Mouse (Mus musculus) hindbrain, embryonic 13.5 days (tissue): ENCODE measurements at regions not wholly inside any gene's neighbourhood (a gene's known extent, or its start where the extent isn't known, plus 50 kb on each side); places are given as distances from the start of the nearest gene placed in this dataset.
A peak's percentile ranks its signal among the peaks of the same experiment; 100 is the strongest.
"Not testable (repeated sequence)": the region's sequence is repeated elsewhere in the genome, so short reads cannot be mapped to it uniquely, and the experiment has no call there.

Experiments used
- ATAC-seq: fragments of 200-750 bp; cut with Nextera tagmentation; 2 replicates; pipeline ENCODE4 v1.8.0; 2017; ENCODE audit warnings: moderate TSS enrichment; ENCODE audit not compliant: low FRiP score
- H3K27ac ChIP-seq: fragments of 300-500 bp; sonication (generic); 2 replicates; pipeline ENCODE4 v1.5.1; 2015; ENCODE audit warnings: inconsistent platforms, mild to moderate bottlenecking, moderate library complexity
- H3K27me3 ChIP-seq: fragments of 300-500 bp; sonication (generic); 2 replicates; pipeline ENCODE4 v1.6.1; 2015; ENCODE audit warnings: mild to moderate bottlenecking, inconsistent platforms
- H3K36me3 ChIP-seq: fragments of 300-500 bp; sonication (generic); 2 replicates; pipeline ENCODE4 v1.6.1; 2015; ENCODE audit warnings: mild to moderate bottlenecking, inconsistent platforms
- H3K4me1 ChIP-seq: fragments of 300-500 bp; sonication (generic); replicated peaks from 2 replicates; pipeline ENCODE4 v1.6.1; 2015; ENCODE audit warnings: inconsistent platforms
- H3K4me2 ChIP-seq: fragments of 300-500 bp; sonication (generic); 2 replicates; pipeline ENCODE4 v1.6.1; 2015; ENCODE audit warnings: inconsistent platforms, mild to moderate bottlenecking, moderate library complexity
- H3K4me3 ChIP-seq: fragments of 300-500 bp; sonication (generic); 2 replicates; pipeline ENCODE4 v1.5.1; 2015; ENCODE audit warnings: mild to moderate bottlenecking, inconsistent platforms
- H3K9ac ChIP-seq: fragments of 300-500 bp; sonication (generic); 2 replicates; pipeline ENCODE4 v1.6.1; 2015; ENCODE audit warnings: mild to moderate bottlenecking, inconsistent platforms
- H3K9me3 ChIP-seq: fragments of 300-500 bp; sonication (generic); 2 replicates; pipeline ENCODE4 v1.6.1; 2016; ENCODE audit warnings: inconsistent platforms
- WGBS: fragments of 180-500 bp; shearing (Covaris S2); methylation state at CpG from one replicate; pipeline ENCODE4 v1.1.7; 2015; 5-methylcytosine and 5-hydroxymethylcytosine counted together

- 91% methylated on average over 1 of the region's 1 CpGs for WGBS
- Histone ChIP-seq H3K27ac (no peak overlapping the region), H3K27me3 (no peaks in the 10 kb centered on the region)
These were observed 227.4 kb downstream of the 4931408C20Rik start for GRCm38 (mm10) chr1:26459892-26460291.

GRCm38 (mm10) chr1:26426383-26426782 lies 260.9 kb downstream of the 4931408C20Rik start:
- Histone ChIP-seq H3K4me3 (no peak overlapping the region), H3K4me2 (no peak overlapping the region), H3K9me3 (no peaks in the 10 kb centered on the region), H3K4me1 (no peaks in the 10 kb centered on the region), H3K36me3 (no peaks in the 10 kb centered on the region), H3K9ac (no peak overlapping the region), H3K27ac (no peak overlapping the region), H3K27me3 (no peaks in the 10 kb centered on the region)
- no peak for ATAC-seq
- 84% methylated on average over 5 of the region's 5 CpGs for WGBS

More at GRCm38 (mm10) chr1:26459892-26460291, 227.4 kb downstream of the 4931408C20Rik start:
- H3K4me1 ChIP-seq, result no peaks in the 10 kb centered on the region
- no peak overlapping the region for H3K9ac ChIP-seq
- H3K4me3 ChIP-seq, result no peak overlapping the region
- no peak overlapping the region for H3K4me2 ChIP-seq
- ATAC-seq, result no peak
- no peaks in the 10 kb centered on the region for H3K9me3 ChIP-seq
- H3K36me3 ChIP-seq, result no peaks in the 10 kb centered on the region

GRCm38 (mm10) chr1:26387938-26388897 lies 299.0 kb downstream of the 4931408C20Rik start:
- no peaks in the 10 kb centered on the region for H3K9me3 ChIP-seq
- no peak overlapping the region for H3K27ac ChIP-seq
- WGBS, result 36% methylated on average over 11 of the region's 11 CpGs
- no peak overlapping the region for H3K4me2 ChIP-seq
- no peaks in the 10 kb centered on the region; the same call in 1 of the 2 replicates for H3K4me1 ChIP-seq
- H3K9ac ChIP-seq, result no peak overlapping the region
- no peak overlapping the region for H3K4me3 ChIP-seq
- H3K27me3 ChIP-seq, result no peaks in the 10 kb centered on the region
- H3K36me3 ChIP-seq, result no peaks in the 10 kb centered on the region
- ATAC-seq, result peak; percentile 65

GRCm38 (mm10) chr1:26340543-26340942 lies 346.7 kb downstream of the 4931408C20Rik start:
- Histone ChIP-seq H3K4me3 (no peak overlapping the region), H3K9me3 (no peaks in the 10 kb centered on the region), H3K27ac (no peak overlapping the region), H3K9ac (no peak overlapping the region), H3K27me3 (no peaks in the 10 kb centered on the region), H3K4me1 (no peaks in the 10 kb centered on the region), H3K36me3 (no peaks in the 10 kb centered on the region), H3K4me2 (no peak overlapping the region)
- WGBS, result 94% methylated on average over 4 of the region's 4 CpGs
- ATAC-seq, result no peak

- WGBS, result 94% methylated on average over 5 of the region's 5 CpGs
- not testable (repeated sequence) for H3K9me3 ChIP-seq, ATAC-seq, H3K27me3 ChIP-seq, H3K36me3 ChIP-seq, H3K9ac ChIP-seq, H3K4me2 ChIP-seq, H3K4me1 ChIP-seq, H3K27ac ChIP-seq, H3K4me3 ChIP-seq
These were observed 347.4 kb downstream of the 4931408C20Rik start for GRCm38 (mm10) chr1:26339876-26340275.

- no peak for ATAC-seq
- Histone ChIP-seq H3K36me3 (no peaks in the 10 kb centered on the region), H3K9me3 (no peaks in the 10 kb centered on the region), H3K4me3 (no peak overlapping the region), H3K4me2 (no peak overlapping the region), H3K9ac (no peak overlapping the region), H3K27me3 (no peaks in the 10 kb centered on the region), H3K27ac (no peak overlapping the region), H3K4me1 (no peaks in the 10 kb centered on the region)
- WGBS, result 89% methylated on average over 2 of the region's 2 CpGs
These were observed 397.7 kb downstream of the 4931408C20Rik start for GRCm38 (mm10) chr1:26289582-26289981.

GRCm38 (mm10) chr1:26282885-26283613 lies 404.2 kb downstream of the 4931408C20Rik start:
- Histone ChIP-seq H3K36me3 (no peaks in the 10 kb centered on the region), H3K4me1 (no peaks in the 10 kb centered on the region), H3K27ac (no peak overlapping the region), H3K4me3 (no peak overlapping the region), H3K27me3 (no peaks in the 10 kb centered on the region), H3K9me3 (no peaks in the 10 kb centered on the region), H3K4me2 (no peak overlapping the region), H3K9ac (no peak overlapping the region)
- no peak for ATAC-seq
- 56% methylated on average over 4 of the region's 4 CpGs for WGBS

GRCm38 (mm10) chr1:26276606-26277005 lies 410.7 kb downstream of the 4931408C20Rik start:
- no peak for ATAC-seq

GRCm38 (mm10) chr1:26243351-26243750 lies 413.8 kb upstream of the Adgrb3 start:
- Histone ChIP-seq H3K36me3 (no peaks in the 10 kb centered on the region), H3K4me1 (no peaks in the 10 kb centered on the region), H3K27ac (no peak overlapping the region), H3K4me3 (no peak overlapping the region), H3K27me3 (no peaks in the 10 kb centered on the region), H3K9ac (no peak overlapping the region), H3K9me3 (no peaks in the 10 kb centered on the region), H3K4me2 (no peak overlapping the region)
- WGBS, result 83% methylated on average over 5 of the region's 5 CpGs
- ATAC-seq, result no peak

More at GRCm38 (mm10) chr1:26276606-26277005, 410.7 kb downstream of the 4931408C20Rik start:
- Histone ChIP-seq H3K4me3 (no peak overlapping the region), H3K4me2 (no peak overlapping the region), H3K27me3 (no peaks in the 10 kb centered on the region), H3K4me1 (no peaks in the 10 kb centered on the region), H3K9ac (no peak overlapping the region), H3K9me3 (no peaks in the 10 kb centered on the region), H3K36me3 (no peaks in the 10 kb centered on the region), H3K27ac (no peak overlapping the region)

GRCm38 (mm10) chr1:26229291-26230053 lies 400.0 kb upstream of the Adgrb3 start:
- H3K9me3 ChIP-seq, result no peaks in the 10 kb centered on the region
- peak; percentile 59 for ATAC-seq
- H3K36me3 ChIP-seq, result no peaks in the 10 kb centered on the region
- WGBS, result 49% methylated on average over 8 of the region's 8 CpGs
- no peaks in the 10 kb centered on the region for H3K4me1 ChIP-seq
- no peaks in the 10 kb centered on the region for H3K27me3 ChIP-seq
- H3K4me2 ChIP-seq, result no peak overlapping the region
- H3K9ac ChIP-seq, result no peak overlapping the region
- no peak overlapping the region for H3K4me3 ChIP-seq
- H3K27ac ChIP-seq, result no peak overlapping the region

GRCm38 (mm10) chr1:26204443-26204842 lies 374.9 kb upstream of the Adgrb3 start:
- Histone ChIP-seq H3K27me3 (no peaks in the 10 kb centered on the region), H3K9me3 (no peaks in the 10 kb centered on the region), H3K4me3 (no peak overlapping the region), H3K4me2 (no peak overlapping the region), H3K9ac (no peak overlapping the region), H3K27ac (no peak overlapping the region), H3K4me1 (no peaks in the 10 kb centered on the region), H3K36me3 (no peaks in the 10 kb centered on the region)
- WGBS, result 83% methylated on average over 1 of the region's 1 CpGs
- no peak for ATAC-seq
